Mouse (Mus musculus): ENCODE results near the gene Scaf11.

Gene Scaf11

DNA sequence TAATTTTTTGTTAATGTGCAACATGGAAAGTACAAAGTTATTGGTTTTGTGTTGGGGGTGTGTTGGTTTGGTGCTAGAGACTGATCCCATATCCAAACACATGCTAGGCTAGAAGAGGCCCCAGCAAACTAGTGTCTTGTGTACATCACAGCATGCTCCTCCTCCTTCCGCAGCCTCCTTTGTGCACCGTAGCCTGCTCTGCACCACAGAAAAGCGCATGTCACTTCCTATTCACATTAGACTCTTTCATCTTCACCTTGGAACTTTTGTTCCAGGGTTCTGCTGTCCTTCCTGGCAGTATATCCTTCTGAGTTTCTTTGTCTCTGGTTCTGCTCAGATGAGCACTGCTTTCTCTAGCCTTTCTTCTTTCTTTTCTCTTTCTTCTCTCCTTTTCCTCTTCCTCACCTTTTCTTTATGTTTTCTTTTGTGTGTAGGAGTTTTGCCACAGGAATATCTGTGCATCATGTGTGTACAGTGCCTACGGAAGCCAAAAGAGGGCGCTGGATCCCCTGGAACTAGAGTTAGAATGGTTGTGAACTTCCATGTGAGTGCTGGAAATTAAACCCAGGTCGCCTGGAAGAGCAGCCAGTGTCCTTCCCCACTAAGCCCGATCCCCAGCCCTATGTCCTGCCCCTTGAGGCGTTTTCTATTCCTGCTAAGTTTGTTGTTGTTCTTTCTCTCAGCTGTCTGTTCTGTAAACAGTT is 63.9 kb downstream of the Scaf11 start:
- in situ Hi-C loops (cut with MboI, MseI) = no loop called here

DNA sequence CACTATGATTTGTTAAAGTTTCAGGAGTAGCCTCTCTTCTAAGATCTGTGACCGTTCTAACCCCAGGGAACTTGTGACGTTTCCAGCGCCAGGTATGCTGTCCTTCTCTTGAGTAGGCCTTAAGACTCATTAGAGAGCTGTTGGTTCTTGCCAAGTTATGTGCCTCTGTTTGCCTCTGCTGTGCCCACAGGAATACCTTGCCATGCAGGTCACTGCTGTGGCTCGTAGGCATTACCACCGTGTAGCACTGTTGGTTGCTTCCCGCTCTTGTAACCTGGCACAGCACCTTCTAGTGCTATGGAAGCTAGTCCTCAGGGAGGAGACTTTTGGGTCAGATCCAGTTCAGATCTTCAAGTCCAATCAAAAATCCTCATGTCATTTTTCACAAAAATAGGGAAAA is 65.6 kb downstream of the Scaf11 start:
- in situ Hi-C loops (cut with MboI, MseI) = no loop called here

DNA sequence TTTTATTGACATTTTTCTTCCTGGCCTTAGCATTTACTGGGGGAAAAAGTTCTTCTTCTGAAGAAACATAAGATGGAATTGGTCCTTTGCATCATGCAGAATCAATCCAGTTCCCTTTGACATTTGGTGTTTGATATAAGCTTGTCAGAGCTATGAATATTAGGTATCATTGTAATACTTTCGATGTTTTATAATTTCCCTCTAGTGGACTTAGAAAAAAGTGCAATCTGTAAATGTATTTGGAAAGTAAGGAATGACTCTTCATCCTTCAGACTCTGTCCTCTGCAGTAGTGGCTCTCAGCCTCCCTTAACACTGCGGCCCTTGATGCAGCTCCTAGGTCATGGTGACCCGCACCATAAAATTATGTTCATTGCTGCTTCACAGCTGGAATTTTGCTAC is 67.8 kb downstream of the Scaf11 start:
- in situ Hi-C loops (cut with MboI, MseI) = no loop called here

DNA sequence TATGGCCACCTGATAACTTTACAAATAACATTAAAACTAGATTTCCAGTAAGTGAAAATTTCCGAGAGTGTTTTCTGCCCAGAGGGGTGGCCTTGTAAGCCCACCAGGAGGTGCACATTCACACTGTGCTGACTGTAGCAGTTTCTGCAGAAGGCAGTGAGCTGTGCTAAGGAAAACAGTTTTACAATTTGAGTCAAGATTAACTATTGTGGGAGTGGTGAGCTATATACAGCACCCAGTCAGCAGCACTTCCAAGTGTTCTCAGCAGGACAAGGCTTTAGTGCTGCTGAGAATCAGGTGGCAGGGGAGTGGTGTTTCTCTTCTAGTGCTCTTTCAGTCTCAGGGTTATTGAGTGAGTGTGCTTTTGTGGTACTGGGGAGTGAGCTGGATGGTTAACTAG is 72.1 kb downstream of the Scaf11 start:
- in situ Hi-C loops (cut with MboI, MseI) = no loop called here

DNA sequence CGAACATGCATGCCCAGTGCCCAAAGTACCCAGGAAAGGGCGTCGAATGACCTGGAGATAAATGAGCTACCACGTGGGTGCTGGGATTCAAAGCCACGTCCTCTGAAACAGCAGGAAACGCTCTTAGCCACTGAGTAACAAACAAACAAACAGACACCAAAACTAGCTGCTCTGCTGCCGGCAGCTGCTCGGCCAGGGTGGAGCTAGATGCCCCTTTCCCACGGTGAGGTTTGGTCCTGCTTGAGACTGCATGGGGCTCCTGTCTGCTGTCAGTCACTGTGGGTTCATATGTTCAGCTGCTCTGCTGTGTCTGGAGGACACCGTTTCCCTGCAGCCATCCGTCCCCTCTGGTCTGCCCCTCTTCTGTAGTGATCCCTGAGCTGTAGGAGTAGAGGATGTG is 78.4 kb downstream of the Scaf11 start:
- in situ Hi-C loops (cut with MboI, MseI) = loop anchor here (5.0 kb wide), 1 partner anchor 35 kb away; no protein-coding TSS in a partner anchor

DNA sequence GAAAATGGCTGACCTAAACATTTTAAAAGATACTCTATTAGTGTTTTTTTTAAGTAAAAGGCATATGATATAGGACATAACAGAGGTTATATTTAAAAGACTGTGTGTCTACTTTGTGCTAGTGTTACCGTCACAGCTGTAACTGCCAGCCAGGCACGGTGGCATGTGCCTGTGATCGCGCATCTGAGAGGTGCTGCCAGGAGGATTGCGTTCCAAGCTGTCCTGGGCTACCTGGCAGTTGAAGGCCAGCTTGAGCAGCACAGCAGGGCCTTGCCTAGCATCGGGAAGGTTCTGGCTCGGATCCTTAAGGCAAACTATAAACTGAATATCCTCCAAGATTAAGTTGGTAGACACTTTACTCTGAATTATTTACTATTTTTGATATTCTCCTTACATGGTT is 82.9 kb downstream of the Scaf11 start:
- in situ Hi-C loops (cut with MboI, MseI) = no loop called here

DNA sequence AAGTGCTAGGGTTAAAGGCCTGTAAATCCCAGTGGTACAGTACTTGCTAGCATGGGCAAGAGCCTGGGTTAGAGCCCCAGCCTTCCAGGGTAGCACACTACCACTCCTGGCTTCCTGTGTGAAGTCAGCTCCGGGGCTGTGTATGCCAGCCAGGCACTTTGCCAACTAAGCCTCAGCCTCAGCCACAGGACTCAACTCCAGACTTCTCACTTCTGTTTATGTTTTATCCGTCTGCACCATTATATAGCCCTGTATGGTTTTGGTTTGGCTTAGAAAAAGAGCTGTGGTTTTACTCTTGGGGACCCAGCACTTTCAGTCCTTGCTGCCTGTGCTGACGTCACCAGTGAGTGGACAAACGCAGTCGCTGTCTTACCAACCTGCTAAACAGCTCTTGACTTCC is 83.4 kb downstream of the Scaf11 start:
- in situ Hi-C loops (cut with MboI, MseI) = no loop called here

DNA sequence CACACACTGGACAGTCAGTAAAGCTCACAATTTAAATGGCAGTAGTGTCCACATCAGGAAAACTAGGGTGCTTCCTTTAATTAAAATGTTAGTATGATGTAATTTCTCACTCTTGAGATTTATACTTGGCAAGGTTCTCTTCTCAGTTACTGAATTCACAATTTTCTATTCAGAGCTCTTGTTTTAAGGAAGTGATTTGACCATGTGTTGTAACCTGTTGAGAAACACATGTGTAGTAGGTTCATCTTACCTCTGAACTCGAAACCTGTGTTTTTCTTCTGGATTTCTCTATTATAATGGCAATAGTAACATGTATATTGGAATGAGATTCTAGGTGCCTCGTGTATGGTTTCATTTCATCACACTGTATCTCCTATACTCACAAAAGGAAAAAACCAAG is 84.4 kb downstream of the Scaf11 start:
- in situ Hi-C loops (cut with MboI, MseI) = no loop called here

DNA sequence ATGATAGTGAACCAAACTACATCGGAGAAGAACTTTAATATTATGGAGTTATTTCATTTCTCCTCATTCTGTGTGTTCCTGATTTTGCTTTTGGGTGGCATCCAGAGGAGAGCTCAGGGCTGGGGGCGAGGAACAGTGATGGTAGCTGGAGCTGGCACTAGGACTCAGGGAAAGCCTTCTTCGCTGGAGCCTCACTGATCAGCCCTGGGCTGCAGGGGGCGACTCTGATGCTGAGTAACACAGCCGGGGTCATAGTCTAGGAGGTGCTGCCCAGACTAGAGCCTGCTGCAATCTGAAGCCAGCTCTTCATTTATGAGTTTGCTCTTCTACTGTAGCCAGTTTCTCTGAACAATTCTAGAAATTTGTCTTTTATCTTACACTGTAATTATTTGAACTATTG is 87.5 kb downstream of the Scaf11 start:
- in situ Hi-C loops (cut with MboI, MseI) = no loop called here

DNA sequence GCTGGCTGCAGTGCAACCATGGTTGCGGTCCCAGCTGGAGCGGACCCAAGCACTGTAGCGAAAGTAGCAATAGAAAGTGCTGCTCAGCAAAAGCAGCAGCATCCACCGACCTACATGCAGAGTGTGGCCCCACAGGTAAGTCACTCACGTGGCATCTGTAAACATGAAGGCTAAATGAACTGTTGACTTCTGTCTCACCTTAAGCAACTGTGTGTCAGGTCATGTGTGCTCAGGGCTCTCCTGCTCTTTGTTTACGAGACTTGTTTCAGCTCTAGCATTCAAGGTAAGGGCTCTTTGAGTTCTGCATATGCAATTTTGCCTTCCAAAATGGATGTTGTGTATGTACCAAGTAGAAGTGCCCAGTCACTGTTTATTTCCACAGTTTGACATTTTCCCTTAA is 88.0 kb downstream of the Scaf11 start:
- in situ Hi-C loops (cut with MboI, MseI) = no loop called here

DNA sequence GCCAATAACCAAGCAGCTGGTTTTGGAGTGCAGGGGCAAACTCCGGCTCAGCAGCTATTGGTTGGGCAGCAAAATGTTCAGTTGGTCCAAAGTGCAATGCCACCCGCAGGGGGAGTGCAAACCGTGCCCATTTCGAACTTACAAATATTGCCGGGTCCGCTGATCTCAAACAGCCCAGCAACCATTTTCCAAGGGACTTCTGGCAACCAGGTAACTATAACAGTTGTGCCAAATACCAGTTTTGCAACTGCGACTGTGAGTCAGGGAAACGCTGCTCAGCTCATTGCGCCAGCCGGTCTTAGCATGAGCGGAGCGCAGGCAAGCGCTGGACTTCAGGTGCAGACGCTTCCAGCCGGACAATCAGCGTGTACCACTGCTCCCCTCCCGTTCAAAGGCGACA is 89.3 kb downstream of the Scaf11 start:
- in situ Hi-C loops (cut with MboI, MseI) = no loop called here

DNA sequence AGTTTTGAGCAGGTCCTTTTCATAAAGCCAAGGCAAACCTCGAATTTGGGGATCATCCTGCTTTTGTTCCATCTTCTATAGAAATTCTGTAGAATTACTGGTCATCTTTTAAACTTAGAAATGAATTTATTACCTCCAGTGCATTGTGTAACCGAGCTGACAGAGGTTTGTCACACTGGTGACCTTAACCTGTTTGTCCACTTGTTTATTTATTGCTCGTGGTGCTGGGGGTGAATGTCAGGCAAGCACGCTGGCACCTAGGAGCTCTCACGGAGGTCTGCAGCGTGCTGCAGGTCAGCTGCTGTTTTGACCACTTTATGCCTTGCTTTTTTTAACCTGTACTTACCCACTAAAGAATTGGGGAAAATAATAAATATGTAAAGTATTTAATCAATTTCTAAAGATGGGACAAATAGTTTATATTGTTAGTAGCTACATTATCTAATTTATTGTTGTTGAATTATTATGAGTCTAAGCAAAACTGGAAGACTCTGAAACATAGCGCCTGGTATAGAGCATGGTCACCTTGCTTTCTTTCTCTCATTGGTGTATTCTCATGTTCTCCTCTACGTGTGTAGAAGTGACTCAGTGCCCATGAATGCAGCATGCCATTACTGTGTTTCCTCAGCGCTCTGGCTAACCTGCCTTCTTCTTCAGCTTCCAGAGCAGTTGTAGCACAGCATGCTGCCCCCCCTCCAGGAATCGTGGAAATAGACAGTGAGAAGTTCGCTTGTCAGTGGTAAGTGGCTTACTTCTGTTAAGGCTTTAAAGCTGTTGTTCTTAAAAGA is 94.3 kb downstream of the Scaf11 start:
- in situ Hi-C loops (cut with MboI, MseI) = no loop called here

DNA sequence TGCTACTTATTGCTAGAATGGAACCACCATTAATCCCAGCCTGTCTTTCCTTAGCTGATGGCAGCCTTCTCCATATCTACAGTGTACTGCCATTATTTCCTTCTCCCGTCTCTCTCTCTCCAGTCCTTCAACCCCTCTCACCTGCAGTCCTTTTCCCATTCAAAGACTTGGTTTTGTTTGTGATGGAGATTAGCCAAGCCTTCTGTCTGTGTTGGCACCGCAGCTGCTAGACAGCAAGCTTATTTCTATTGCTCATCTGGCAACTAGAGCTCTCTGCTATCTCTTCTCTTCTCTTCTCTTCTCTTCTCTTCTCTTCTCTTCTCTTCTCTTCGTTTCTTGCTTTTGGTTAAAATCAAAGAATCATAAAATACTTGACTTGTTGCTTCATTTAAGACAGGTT is 95.3 kb downstream of the Scaf11 start:
- in situ Hi-C loops (cut with MboI, MseI) = no loop called here
